Mouse (Mus musculus) mammary gland, adult 2 months (tissue): Measurements from ENCODE around the gene Cplx1. TPM values are rescaled to one million over a fixed set of nuclear protein-coding genes. Genes with fewer than 3 reads are reported as not detected.

Source experiments
- polyA plus RNA-seq: library from polyadenylated mRNA; depleted of rRNA; stranded (reverse); fragments of >200 nt; gene quantifications from 2 replicates; pipeline ENCODE4 v1.2.3, GENCODE M21; 2012; ENCODE audit warnings: low replicate concordance; rRNA removed

Cplx1 gene
- 0.11 and 0.22 TPM in 2 replicates for polyA plus RNA-seq

DNA sequence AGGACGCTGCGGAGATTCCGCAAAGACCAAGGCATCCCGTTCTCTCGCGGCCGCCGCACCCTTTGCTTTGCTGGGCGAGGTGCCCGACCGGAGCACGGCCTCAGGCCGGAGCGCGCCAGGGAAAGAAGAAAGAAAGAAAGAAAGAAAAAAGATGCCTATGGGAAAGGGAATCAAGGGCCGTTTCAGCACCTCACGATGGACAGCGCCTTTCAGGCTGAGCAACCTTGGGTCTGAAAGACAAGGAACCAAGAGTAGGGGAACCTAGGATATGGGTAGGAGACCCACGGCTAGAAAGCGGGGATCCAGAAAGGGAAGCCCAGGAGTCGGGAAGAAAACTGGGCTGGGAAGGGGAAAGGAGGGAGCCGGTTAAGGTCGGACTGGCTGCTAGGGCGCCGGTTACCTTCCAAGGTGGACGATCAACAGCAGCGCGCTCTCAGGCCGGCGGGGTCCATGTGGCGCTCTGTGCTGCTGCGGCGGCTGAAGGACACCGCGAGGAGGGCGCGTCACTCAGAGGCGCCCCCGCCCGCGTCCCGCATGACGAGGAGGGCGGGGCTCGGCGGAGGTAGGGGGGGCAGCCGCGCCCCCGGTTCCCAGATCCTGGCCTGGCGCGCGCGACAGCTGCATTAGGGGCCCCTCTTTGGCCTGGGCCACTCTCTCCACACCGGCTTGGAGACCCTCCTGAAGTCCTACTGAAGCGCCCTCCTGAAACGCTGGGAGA lies at the start of gene Cplx1:
Cplx1 (minus strand) TSS at position 536 of the 718 bp plus-strand sequence.

Other genes with a start within 250 kb of the Cplx1 start
- 5.3 and 8.4 TPM in 2 replicates for gene Pigg, start 237.4 kb downstream of the Cplx1 start, polyA plus RNA-seq
- gene Gm42517, start 182.1 kb downstream of the Cplx1 start, polyA plus RNA-seq = 4.7 and 14.9 TPM in 2 replicates
- gene Pde6b, start 161.6 kb downstream of the Cplx1 start, polyA plus RNA-seq = not detected in 2 replicates
- 26.6 and 48.0 TPM in 2 replicates for gene Atp5k, start 115.6 kb downstream of the Cplx1 start, polyA plus RNA-seq
- 8.6 and 13.8 TPM in 2 replicates for gene Mfsd7a, start 101.1 kb downstream of the Cplx1 start, polyA plus RNA-seq
- gene Pcgf3, start 88.8 kb downstream of the Cplx1 start, polyA plus RNA-seq = 4.6 and 11.1 TPM in 2 replicates
- gene Gak, start 79.7 kb upstream of the Cplx1 start, polyA plus RNA-seq = 81.2 and 87.3 TPM in 2 replicates
- gene Tmem175, start 79.7 kb upstream of the Cplx1 start, polyA plus RNA-seq = 50.8 and 77.4 TPM in 2 replicates
- gene Idua, start 110.3 kb upstream of the Cplx1 start, polyA plus RNA-seq = 29.9 and 32.8 TPM in 2 replicates
- gene Dgkq, start 119.6 kb upstream of the Cplx1 start, polyA plus RNA-seq = 21.7 and 27.2 TPM in 2 replicates
- 0.13 and 0.70 TPM in 2 replicates for gene Slc26a1, start 125.5 kb upstream of the Cplx1 start, polyA plus RNA-seq
- gene Fgfrl1, start 142.4 kb upstream of the Cplx1 start, polyA plus RNA-seq = 173 and 187 TPM in 2 replicates
- not detected in 2 replicates for gene Rnf212, start 225.0 kb upstream of the Cplx1 start, polyA plus RNA-seq
- not detected in 2 replicates for gene Tmed11, start 245.3 kb upstream of the Cplx1 start, polyA plus RNA-seq